Mouse (Mus musculus): ENCODE measurements at regions not wholly inside any gene's neighbourhood (a gene's known extent, or its start where the extent isn't known, plus 50 kb on each side); places are given as distances from the start of the nearest gene placed in this dataset.
A peak's percentile ranks its signal among the peaks of the same experiment; 100 is the strongest.

GRCm38 (mm10) chr1:73826243-73826930, 297.9 kb downstream of the Tns1 start:
- TF ChIP-seq MYC (IDR thresholded peaks at IDR 0.05; ENCODE audit: low read depth, low read length) (no peak), EP300 (IDR thresholded peaks at IDR 0.05; ENCODE audit: low read depth in 1 of 2, low read length in 2 of 2) (no peak), CTCF (IDR thresholded peaks at IDR 0.05 in 2 of 3, conservative IDR thresholded peaks at IDR 0.05 in 1 of 3; ENCODE audit: control insufficient read depth in 1 of 3, insufficient read depth in 1 of 3, low read depth in 2 of 3, low read length in 3 of 3, poor library complexity in 1 of 3, severe bottlenecking in 1 of 3) (peak; percentile 74 to 91 (median 87)), MAFK (IDR thresholded peaks at IDR 0.05; ENCODE audit: borderline replicate concordance, low read depth, low read length) (no peak), POLR2A (IDR thresholded peaks at IDR 0.05; ENCODE audit: control insufficient read depth in 1 of 2, insufficient read depth in 1 of 2, low read depth in 1 of 2, low read length in 2 of 2, poor library complexity in 1 of 2) (no peak), ZKSCAN1 (IDR thresholded peaks at IDR 0.05; ENCODE audit: low read depth, low read length) (no peak), TAL1 (IDR thresholded peaks at IDR 0.05; ENCODE audit: low read length) (no peak), TBP (IDR thresholded peaks at IDR 0.05; ENCODE audit: low read depth, low read length) (no peak), RAD21 (IDR thresholded peaks at IDR 0.05; ENCODE audit: low read depth, low read length) (peak; percentile 79)
